Mouse (Mus musculus): Measurements from ENCODE around the gene Mgat1. TPM values are rescaled to one million over a fixed set of nuclear protein-coding genes. Genes with fewer than 3 reads are reported as not detected.
A peak's percentile ranks its signal among the peaks of the same experiment; 100 is the strongest.

Gene Mgat1
- polyA plus RNA-seq, 1 experiment from 2014 or later: 91.9 TPM

DNA sequence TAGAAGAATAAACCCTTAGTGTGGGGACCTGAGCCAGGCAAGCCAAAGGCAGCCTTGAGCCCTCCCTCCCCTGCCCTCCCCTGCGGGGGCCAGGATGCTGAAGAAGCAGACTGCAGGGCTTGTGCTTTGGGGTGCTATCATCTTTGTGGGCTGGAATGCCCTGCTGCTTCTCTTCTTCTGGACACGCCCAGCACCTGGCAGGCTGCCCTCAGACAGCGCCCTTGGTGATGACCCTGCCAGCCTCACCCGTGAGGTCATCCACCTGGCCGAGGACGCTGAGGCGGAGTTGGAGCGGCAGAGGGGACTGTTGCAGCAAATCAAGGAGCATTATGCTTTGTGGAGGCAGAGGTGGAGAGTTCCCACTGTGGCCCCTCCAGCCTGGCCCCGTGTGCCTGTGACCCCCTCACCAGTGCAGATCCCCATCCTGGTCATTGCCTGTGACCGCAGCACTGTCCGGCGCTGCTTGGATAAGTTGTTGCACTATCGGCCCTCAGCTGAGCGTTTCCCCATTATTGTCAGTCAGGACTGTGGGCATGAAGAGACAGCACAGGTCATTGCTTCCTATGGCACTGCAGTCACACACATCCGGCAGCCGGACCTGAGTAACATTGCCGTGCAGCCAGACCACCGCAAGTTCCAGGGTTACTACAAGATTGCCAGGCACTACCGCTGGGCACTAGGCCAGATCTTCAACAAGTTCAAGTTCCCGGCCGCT, 16.8 kb downstream of the Mgat1 start:
- H3K9ac ChIP-seq (replicated peaks; ENCODE audit: low read length): no peak overlapping the region
- H3K27me3 ChIP-seq (ENCODE audit: insufficient read depth, low read length): no peaks in the 10 kb centered on the region
- H3K27ac ChIP-seq (ENCODE audit: low read length): no peak overlapping the region
- no peak; the same call in 1 of the 2 replicates for ATAC-seq (ENCODE audit: low FRiP score, low TSS enrichment)
- no peak overlapping the region for H3K4me2 ChIP-seq (replicated peaks; ENCODE audit: low read depth, low read length)
- H3K4me3 ChIP-seq (ENCODE audit: low read length): no peak overlapping the region
- H3K36me3 ChIP-seq (ENCODE audit: insufficient read depth, low read length): peaks cover 41% of the 10 kb centered on the region
- no peaks in the 10 kb centered on the region for H3K9me3 ChIP-seq (ENCODE audit: low read length)
- peaks cover 7% of the 10 kb centered on the region; the same call in 1 of the 2 replicates for H3K4me1 ChIP-seq (ENCODE audit: insufficient read depth, low read length)
- WGBS: 90% methylated on average over 21 of the region's 21 CpGs

DNA sequence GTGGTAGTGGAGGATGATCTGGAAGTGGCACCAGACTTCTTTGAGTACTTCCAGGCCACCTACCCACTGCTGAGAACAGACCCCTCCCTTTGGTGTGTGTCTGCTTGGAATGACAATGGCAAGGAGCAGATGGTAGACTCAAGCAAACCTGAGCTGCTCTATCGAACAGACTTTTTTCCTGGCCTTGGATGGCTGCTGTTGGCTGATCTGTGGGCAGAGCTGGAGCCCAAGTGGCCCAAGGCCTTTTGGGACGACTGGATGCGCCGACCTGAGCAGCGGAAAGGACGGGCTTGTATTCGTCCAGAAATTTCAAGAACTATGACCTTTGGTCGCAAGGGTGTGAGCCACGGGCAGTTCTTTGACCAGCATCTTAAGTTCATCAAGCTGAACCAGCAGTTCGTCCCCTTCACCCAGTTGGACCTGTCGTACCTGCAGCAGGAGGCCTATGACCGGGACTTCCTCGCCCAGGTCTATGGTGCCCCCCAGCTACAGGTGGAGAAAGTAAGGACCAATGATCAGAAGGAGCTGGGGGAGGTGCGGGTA, 17.4 kb downstream of the Mgat1 start:
- H3K36me3 ChIP-seq (ENCODE audit: insufficient read depth, low read length): peaks cover 39% of the 10 kb centered on the region
- 89% methylated on average over 14 of the region's 14 CpGs for WGBS
- no peak overlapping the region for H3K4me3 ChIP-seq (ENCODE audit: low read length)
- H3K9ac ChIP-seq (replicated peaks; ENCODE audit: low read length): no peak overlapping the region
- H3K4me1 ChIP-seq (ENCODE audit: insufficient read depth, low read length): 0 out of 2 replicates have a peak, but pooled peaks cover 3% of the 10 kb centered on the region
- no peaks in the 10 kb centered on the region for H3K27me3 ChIP-seq (ENCODE audit: insufficient read depth, low read length)
- H3K27ac ChIP-seq (ENCODE audit: low read length): no peak overlapping the region
- no peak overlapping the region for H3K4me2 ChIP-seq (replicated peaks; ENCODE audit: low read depth, low read length)
- H3K9me3 ChIP-seq (ENCODE audit: low read length): no peaks in the 10 kb centered on the region
- ATAC-seq (ENCODE audit: low FRiP score, low TSS enrichment): 0 out of 2 replicates have a peak, but pooled peaks have one; percentile 36

DNA sequence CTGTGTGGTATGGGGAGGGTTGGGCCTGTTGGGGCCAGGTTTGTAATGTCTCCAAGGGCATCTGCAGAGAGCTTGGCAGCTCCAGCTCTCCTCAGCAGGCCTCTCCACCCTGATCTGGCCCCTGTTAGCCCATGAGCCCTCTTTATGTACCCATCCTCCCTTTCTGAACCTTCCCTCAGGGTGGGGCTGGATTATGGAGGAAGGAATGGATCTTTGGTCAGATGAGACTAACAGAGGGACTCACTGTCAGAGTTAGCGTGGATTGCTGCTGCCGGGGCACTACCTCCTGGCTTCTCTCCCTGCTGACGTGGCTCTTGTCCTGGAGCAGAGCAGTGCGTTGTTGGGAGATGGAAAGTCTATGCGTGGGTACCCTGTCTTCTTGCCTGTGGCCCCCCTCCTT, 18.3 kb downstream of the Mgat1 start:
- H3K9me3 ChIP-seq (ENCODE audit: low read length): no peaks in the 10 kb centered on the region
- H3K4me2 ChIP-seq (replicated peaks; ENCODE audit: low read depth, low read length): no peak overlapping the region
- no peak overlapping the region for H3K27ac ChIP-seq (ENCODE audit: low read length)
- no peak; the same call in 1 of the 2 replicates for ATAC-seq (ENCODE audit: low FRiP score, low TSS enrichment)
- H3K27me3 ChIP-seq (ENCODE audit: insufficient read depth, low read length): no peaks in the 10 kb centered on the region
- H3K4me1 ChIP-seq (ENCODE audit: insufficient read depth, low read length): 0 out of 2 replicates have a peak, but pooled peaks cover 2% of the 10 kb centered on the region
- 95% methylated on average over 5 of the region's 5 CpGs for WGBS
- no peak overlapping the region for H3K4me3 ChIP-seq (ENCODE audit: low read length)
- peaks cover 31% of the 10 kb centered on the region for H3K36me3 ChIP-seq (ENCODE audit: insufficient read depth, low read length)
- H3K9ac ChIP-seq (replicated peaks; ENCODE audit: low read length): no peak overlapping the region

DNA sequence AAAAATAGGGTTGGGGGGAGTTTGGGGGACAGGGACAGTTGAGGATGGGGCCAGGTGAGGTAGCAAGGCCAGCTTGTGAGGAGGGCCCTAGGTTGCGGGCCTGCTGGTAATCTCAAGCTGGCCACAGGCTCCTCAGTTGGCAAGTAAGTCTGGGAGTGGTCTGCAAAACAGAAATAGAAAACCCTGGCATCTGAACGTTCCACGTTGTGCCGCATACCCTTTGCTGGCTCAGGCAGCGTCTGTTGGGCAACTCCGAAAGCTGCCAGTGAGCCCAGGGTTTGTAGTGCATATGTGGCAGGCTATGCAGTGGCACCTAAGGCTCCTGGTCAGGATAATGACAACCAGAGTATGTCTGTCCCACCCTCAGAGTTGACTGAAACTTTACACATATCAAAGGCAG, 19.2 kb downstream of the Mgat1 start:
- 0 out of 2 replicates have a peak, but pooled peaks cover 6% of the 10 kb centered on the region for H3K4me1 ChIP-seq (ENCODE audit: insufficient read depth, low read length)
- no peak for ATAC-seq (ENCODE audit: low FRiP score, low TSS enrichment)
- no peak overlapping the region for H3K4me2 ChIP-seq (replicated peaks; ENCODE audit: low read depth, low read length)
- H3K4me3 ChIP-seq (ENCODE audit: low read length): no peak overlapping the region
- H3K9me3 ChIP-seq (ENCODE audit: low read length): no peaks in the 10 kb centered on the region
- H3K27me3 ChIP-seq (ENCODE audit: insufficient read depth, low read length): no peaks in the 10 kb centered on the region
- 96% methylated on average over 6 of the region's 6 CpGs for WGBS
- H3K27ac ChIP-seq (ENCODE audit: low read length): no peak overlapping the region
- no peak overlapping the region for H3K9ac ChIP-seq (replicated peaks; ENCODE audit: low read length)
- H3K36me3 ChIP-seq (ENCODE audit: insufficient read depth, low read length): peaks cover 31% of the 10 kb centered on the region

DNA sequence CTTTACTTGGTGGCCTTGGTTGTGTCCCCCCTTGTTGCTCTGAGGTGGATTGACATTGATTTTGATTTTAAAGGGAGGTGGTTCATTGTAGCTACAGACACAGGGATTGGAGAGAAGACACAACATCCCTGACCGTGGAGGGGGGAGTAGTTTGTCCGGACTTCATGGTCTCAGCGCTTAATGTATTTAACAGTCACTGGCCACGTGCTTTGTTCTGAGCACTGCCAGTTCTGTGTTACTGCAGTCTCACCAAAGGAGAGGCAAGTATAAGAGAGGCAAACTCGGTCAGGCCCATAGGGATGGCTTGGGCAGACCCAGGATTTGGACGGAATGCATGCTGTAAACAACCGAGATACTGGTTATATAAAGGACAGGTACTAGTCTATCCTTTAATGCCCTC, 20.1 kb downstream of the Mgat1 start:
- WGBS: 91% methylated on average over 7 of the region's 7 CpGs
- H3K9me3 ChIP-seq (ENCODE audit: low read length): no peaks in the 10 kb centered on the region
- H3K4me3 ChIP-seq (ENCODE audit: low read length): no peak overlapping the region
- no peak overlapping the region for H3K4me2 ChIP-seq (replicated peaks; ENCODE audit: low read depth, low read length)
- ATAC-seq (ENCODE audit: low FRiP score, low TSS enrichment): no peak
- 0 out of 2 replicates have a peak, but pooled peaks cover 6% of the 10 kb centered on the region for H3K4me1 ChIP-seq (ENCODE audit: insufficient read depth, low read length)
- no peak overlapping the region for H3K27ac ChIP-seq (ENCODE audit: low read length)
- H3K9ac ChIP-seq (replicated peaks; ENCODE audit: low read length): no peak overlapping the region
- H3K36me3 ChIP-seq (ENCODE audit: insufficient read depth, low read length): peaks cover 31% of the 10 kb centered on the region
- no peaks in the 10 kb centered on the region for H3K27me3 ChIP-seq (ENCODE audit: insufficient read depth, low read length)

DNA sequence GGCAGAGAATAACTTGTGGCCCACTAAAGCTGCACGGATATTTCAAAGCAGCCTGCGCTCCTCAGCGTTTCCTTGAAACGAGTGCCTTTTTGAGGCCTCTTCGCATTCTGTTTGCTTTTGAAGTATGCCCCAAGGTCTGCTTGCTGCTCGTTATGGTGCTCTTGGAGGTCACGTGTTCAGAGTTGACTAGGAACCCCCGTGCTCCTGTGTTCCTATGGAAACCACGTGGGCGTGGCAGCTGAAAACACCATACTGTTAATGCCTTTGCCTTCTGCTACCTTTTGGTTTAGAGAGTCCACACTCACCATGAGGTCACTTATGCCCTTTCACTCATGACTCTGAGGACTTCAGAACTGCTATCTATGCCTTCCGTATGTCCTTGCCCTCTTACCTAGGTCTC, 20.6 kb downstream of the Mgat1 start:
- H3K36me3 ChIP-seq (ENCODE audit: insufficient read depth, low read length): peaks cover 31% of the 10 kb centered on the region
- H3K4me3 ChIP-seq (ENCODE audit: low read length): no peak overlapping the region
- no peaks in the 10 kb centered on the region for H3K27me3 ChIP-seq (ENCODE audit: insufficient read depth, low read length)
- no peaks in the 10 kb centered on the region for H3K9me3 ChIP-seq (ENCODE audit: low read length)
- 71% methylated on average over 11 of the region's 11 CpGs for WGBS
- H3K27ac ChIP-seq (ENCODE audit: low read length): no peak overlapping the region
- H3K4me1 ChIP-seq (ENCODE audit: insufficient read depth, low read length): 0 out of 2 replicates have a peak, but pooled peaks cover 6% of the 10 kb centered on the region
- no peak for ATAC-seq (ENCODE audit: low FRiP score, low TSS enrichment)
- no peak overlapping the region for H3K9ac ChIP-seq (replicated peaks; ENCODE audit: low read length)
- H3K4me2 ChIP-seq (replicated peaks; ENCODE audit: low read depth, low read length): no peak overlapping the region

DNA sequence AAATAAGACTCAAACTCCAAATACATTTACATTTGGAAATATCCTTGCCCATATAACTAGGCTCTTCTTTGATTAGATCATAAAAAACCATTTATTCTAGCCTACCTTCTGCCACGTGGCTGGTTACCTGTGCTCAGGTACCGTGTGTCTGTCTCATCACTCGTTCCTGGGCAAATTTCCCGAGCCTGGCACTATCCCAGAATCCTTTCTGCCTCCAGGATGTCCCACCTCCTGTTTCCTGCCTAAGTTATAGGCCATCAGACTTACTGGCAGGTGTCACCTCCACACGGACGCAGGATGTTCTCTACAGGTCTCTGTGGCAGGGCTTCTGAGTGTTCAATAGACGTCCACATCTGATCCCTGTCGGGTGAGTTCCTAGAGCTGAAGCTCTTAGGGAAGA, 21.1 kb downstream of the Mgat1 start:
- no peak overlapping the region for H3K4me3 ChIP-seq (ENCODE audit: low read length)
- ATAC-seq (ENCODE audit: low FRiP score, low TSS enrichment): no peak
- 0 out of 2 replicates have a peak, but pooled peaks cover 6% of the 10 kb centered on the region for H3K4me1 ChIP-seq (ENCODE audit: insufficient read depth, low read length)
- no peaks in the 10 kb centered on the region for H3K9me3 ChIP-seq (ENCODE audit: low read length)
- 87% methylated on average over 8 of the region's 8 CpGs for WGBS
- H3K4me2 ChIP-seq (replicated peaks; ENCODE audit: low read depth, low read length): no peak overlapping the region
- no peaks in the 10 kb centered on the region for H3K27me3 ChIP-seq (ENCODE audit: insufficient read depth, low read length)
- peaks cover 31% of the 10 kb centered on the region for H3K36me3 ChIP-seq (ENCODE audit: insufficient read depth, low read length)
- H3K27ac ChIP-seq (ENCODE audit: low read length): no peak overlapping the region
- no peak overlapping the region for H3K9ac ChIP-seq (replicated peaks; ENCODE audit: low read length)

DNA sequence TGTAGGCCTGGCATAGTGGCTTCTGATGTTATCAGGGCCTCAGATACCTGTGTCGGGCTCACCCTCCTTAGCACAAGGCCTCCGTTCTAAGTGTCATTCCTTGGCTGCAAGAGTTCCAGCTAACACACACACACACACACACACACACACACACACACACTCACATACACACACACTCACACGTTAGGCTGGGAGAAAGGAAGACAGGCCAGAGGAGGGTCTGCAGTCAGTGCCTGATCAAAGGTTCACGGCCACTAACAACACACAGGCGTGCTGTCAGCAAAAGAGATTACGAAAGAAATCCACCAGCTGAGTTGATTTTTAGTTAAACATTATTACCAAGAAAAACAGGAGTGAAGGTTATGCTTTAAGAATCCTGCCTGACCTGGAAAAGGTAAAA, 22.7 kb downstream of the Mgat1 start:
- H3K4me1 ChIP-seq (ENCODE audit: insufficient read depth, low read length): 0 out of 2 replicates have a peak, but pooled peaks cover 6% of the 10 kb centered on the region
- H3K36me3 ChIP-seq (ENCODE audit: insufficient read depth, low read length): peaks cover 19% of the 10 kb centered on the region
- H3K27me3 ChIP-seq (ENCODE audit: insufficient read depth, low read length): no peaks in the 10 kb centered on the region
- no peak overlapping the region for H3K9ac ChIP-seq (replicated peaks; ENCODE audit: low read length)
- peak; percentile 58 for ATAC-seq (ENCODE audit: low FRiP score, low TSS enrichment)
- peak overlapping the region; percentile 65 for H3K27ac ChIP-seq (ENCODE audit: low read length)
- no peak overlapping the region for H3K4me3 ChIP-seq (ENCODE audit: low read length)
- no peak overlapping the region for H3K4me2 ChIP-seq (replicated peaks; ENCODE audit: low read depth, low read length)
- H3K9me3 ChIP-seq (ENCODE audit: low read length): no peaks in the 10 kb centered on the region
- 67% methylated on average over 6 of the region's 6 CpGs for WGBS

DNA sequence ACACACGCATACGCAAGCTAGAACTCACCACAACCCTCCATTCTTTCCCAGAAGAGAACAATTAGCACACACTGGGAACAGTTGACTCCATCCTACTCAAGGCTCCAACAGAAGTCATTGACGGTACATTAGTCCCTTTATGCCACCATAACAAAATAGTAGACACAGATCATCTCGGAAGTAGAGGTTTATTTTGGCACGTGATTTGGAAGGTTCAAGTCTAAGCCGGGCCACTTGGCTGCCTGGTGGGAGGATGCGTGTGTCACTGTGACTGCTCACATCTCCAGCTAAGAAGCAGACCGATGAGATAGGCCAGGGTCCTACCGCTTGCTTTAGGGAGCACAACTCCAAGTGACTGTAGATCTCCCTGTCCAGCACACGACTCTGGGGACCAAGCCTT, 23.3 kb downstream of the Mgat1 start:
- no peak for ATAC-seq (ENCODE audit: low FRiP score, low TSS enrichment)
- Histone ChIP-seq H3K9me3 (ENCODE audit: low read length) (no peaks in the 10 kb centered on the region), H3K27me3 (ENCODE audit: insufficient read depth, low read length) (no peaks in the 10 kb centered on the region), H3K4me2 (replicated peaks; ENCODE audit: low read depth, low read length) (no peak overlapping the region), H3K4me1 (ENCODE audit: insufficient read depth, low read length) (0 out of 2 replicates have a peak, but pooled peaks cover 6% of the 10 kb centered on the region), H3K9ac (replicated peaks; ENCODE audit: low read length) (no peak overlapping the region), H3K36me3 (ENCODE audit: insufficient read depth, low read length) (peaks cover 14% of the 10 kb centered on the region), H3K4me3 (ENCODE audit: low read length) (no peak overlapping the region), H3K27ac (ENCODE audit: low read length) (peak overlapping the region; percentile 65)
- 79% methylated on average over 10 of the region's 10 CpGs for WGBS

DNA sequence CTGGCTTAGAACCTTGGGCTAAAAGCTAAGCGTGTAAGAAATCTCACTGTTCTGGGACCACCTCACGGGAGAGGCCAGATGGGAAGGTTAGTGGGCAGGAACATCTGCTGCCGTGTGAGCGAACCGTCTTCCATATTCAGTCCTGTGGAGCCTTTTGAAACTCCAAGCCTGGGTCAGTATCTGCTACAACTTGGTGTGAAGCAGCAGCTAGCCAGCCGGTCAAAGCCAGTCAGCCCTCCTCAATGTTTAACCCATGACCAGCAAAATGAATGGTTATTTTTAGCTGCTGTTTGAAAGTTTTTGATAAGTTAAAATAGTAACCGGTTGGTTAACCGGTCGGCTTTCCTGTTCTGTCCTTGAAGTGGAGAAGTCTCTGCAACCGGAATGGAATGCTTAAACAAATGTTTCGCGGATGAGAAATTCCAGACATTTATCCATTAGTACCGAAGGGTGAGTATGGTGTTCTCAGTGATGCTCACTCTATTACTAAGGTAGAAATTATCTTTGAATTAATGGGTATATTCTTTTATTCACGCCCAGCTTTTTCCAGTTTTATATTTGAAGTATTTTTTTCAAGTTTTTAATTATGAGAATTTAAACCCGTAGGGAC, 24.1 kb downstream of the Mgat1 start:
- H3K9ac ChIP-seq (replicated peaks; ENCODE audit: low read length): no peak overlapping the region
- peaks cover 14% of the 10 kb centered on the region for H3K36me3 ChIP-seq (ENCODE audit: insufficient read depth, low read length)
- H3K27me3 ChIP-seq (ENCODE audit: insufficient read depth, low read length): no peaks in the 10 kb centered on the region
- H3K4me3 ChIP-seq (ENCODE audit: low read length): no peak overlapping the region
- H3K4me2 ChIP-seq (replicated peaks; ENCODE audit: low read depth, low read length): no peak overlapping the region
- H3K4me1 ChIP-seq (ENCODE audit: insufficient read depth, low read length): 0 out of 2 replicates have a peak, but pooled peaks cover 6% of the 10 kb centered on the region
- H3K27ac ChIP-seq (ENCODE audit: low read length): peak overlapping the region; percentile 65; the same call in 1 of the 2 replicates
- H3K9me3 ChIP-seq (ENCODE audit: low read length): no peaks in the 10 kb centered on the region
- ATAC-seq (ENCODE audit: low FRiP score, low TSS enrichment): no peak
- WGBS: 66% methylated on average over 15 of the region's 15 CpGs
